Mouse (Mus musculus): Measurements from ENCODE around the gene Clec2l. TPM values are rescaled to one million over a fixed set of nuclear protein-coding genes. Genes with fewer than 3 reads are reported as not detected.

The Clec2l gene
- total RNA-seq, 2 experiments from 2014 or later, result 6.0 to 7.0 TPM

GRCm38 (mm10) chr6:38713957-38714898 lies 51.4 kb downstream of the Clec2l start:
- no peak for DNase-seq (ENCODE audit: low spot score in 2 of 2)

GRCm38 (mm10) chr6:38715881-38716280 lies 53.0 kb downstream of the Clec2l start:
- DNase-seq (ENCODE audit: low spot score in 2 of 2), result no peak

DNA sequence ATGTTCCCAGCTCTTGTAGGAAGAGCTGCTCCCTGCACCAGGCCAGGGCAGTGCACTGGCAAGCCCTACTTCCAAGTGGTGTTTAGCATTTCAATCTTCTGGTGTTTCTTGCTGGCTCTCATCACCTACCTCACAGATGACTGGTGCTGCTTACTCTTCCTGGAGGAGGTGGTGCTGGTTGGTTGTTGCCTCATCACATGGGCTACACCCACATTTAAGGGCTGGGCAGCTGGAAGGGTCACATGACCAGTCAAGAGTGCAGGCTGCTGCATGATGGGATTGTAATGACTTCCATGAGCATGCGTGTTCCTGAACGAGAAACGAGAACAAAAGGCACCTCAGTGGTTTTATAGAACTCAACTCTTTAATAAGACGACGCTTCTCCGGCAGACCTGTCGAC lies 55.8 kb downstream of the Clec2l start:
- no peak for DNase-seq (ENCODE audit: low spot score in 2 of 2)

DNA sequence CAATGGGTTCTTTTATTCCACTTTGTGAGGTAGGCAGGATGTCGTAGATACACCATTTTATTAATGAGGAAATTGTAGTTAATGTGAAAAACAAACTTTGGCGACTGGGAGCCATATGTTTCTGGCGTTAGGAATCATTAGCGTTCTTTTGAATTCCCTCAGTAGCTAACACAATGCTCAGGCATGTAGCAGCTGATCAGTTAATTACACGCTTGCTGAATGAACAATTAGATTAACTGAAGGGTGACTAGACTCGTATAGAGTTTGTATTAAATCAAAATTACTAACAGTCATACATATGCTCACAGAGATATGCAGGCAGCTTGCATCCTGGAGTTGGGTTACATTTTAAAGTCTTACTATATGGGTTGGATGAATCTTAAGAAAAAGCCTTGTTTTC lies 56.4 kb downstream of the Clec2l start:
- no peak for DNase-seq (ENCODE audit: low spot score in 2 of 2)

DNA sequence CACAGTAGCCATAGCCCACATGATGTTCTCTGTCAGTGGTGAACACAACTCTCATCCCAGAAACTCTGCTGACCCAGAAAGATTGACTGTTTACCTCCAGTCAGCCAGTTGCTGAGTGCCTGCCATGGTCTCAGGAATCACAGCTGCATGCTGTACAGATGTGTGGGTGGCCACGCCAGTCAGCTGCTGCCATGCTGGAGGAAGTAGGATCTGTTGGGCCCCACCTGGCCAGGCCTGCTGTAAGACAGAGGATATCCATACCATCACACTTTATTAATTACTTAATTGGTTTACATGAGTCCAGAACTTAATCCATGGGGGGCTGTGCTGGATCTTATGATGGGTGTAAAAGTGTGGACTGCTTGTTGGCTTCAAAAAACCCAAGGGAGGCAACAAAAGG lies 58.5 kb downstream of the Clec2l start:
- no peak for DNase-seq (ENCODE audit: low spot score in 2 of 2)

DNA sequence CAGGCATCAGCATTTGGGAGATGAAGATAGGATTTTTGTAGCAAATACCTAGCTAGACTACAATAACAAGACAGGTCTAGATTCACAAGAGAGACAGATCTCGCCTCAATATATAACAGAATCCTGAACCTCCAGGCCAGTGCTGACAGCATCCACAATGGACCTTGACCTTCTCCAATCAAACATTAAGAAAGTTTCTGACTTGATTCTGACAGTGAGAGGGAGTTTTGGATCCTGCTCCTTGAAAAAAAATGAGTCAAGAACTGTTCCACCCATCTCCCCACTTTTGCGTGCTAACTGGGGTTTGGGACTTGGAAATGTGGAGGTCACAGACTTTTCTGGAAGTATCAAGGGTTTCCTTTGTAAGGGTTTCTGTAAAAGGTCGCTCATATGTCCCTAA lies 62.6 kb downstream of the Clec2l start:
- no peak for DNase-seq (ENCODE audit: low spot score in 2 of 2)

Other genes starting within 250 kb of the Clec2l start
- gene Ubn2, start 229.1 kb upstream of the Clec2l start, total RNA-seq (2021), result 10 to 100 TPM; 36.4 to 39.4 TPM
- gene Fmc1, start 129.6 kb upstream of the Clec2l start, total RNA-seq (2021), result 100 to 1,000 TPM in 1 of 2 experiments, 10 to 100 TPM in 1; 99.5 to 103 TPM
- 100 to 1,000 TPM; 225 to 239 TPM for gene Luc7l2, start 111.7 kb upstream of the Clec2l start, total RNA-seq (2021)
- gene Klrg2, start 25.8 kb upstream of the Clec2l start, total RNA-seq (2021), result 1 to 10 TPM; 1.2 to 1.9 TPM
- 1 to 10 TPM; 4.4 to 4.6 TPM for gene Tbxas1, start 212.3 kb downstream of the Clec2l start, total RNA-seq (2021)
- gene Hipk2, start 213.1 kb downstream of the Clec2l start, total RNA-seq (2021), result 100 to 1,000 TPM in 1 of 2 experiments, 10 to 100 TPM in 1; 97.4 to 117 TPM